Mouse (Mus musculus) myocyte (in vitro differentiated cells): ENCODE measurements around the gene Ago4.

Experiments used
- MYOG ChIP-seq, 3 experiments: IDR thresholded peaks; one replicate each; pipeline ENCODE4 v1.6.1; 2011; ENCODE audit warnings: control low read depth in 2 of 3, low read depth in 2 of 3, mild to moderate bottlenecking in 2 of 3; ENCODE audit not compliant: insufficient read length in 2 of 3, control insufficient read depth in 1 of 3, insufficient read depth in 1 of 3
- POLR2A ChIP-seq: IDR thresholded peaks from one replicate; pipeline ENCODE4 v1.6.1; 2011; ENCODE audit warnings: low read depth, mild to moderate bottlenecking, control low read depth, moderate library complexity; ENCODE audit not compliant: insufficient read length

DNA sequence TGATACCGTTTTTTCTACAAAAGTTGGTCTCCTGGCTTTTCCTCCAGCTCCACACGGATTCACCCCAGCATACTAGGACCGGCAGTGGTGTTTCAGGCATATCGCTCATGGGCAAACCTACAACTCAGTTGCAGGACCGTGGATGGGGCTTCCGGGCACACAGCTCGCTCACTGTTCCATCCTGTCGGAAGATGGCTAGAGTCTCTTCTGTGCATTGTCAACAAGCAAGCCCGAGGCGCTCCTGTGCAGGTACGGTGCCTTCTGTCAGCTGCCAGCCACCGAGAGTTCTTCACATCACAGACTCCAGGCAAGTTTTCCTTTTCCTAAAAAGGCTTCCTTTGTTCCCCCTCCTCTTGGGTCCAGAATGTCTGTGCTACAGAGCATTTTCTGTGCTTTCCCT is 42.5 kb downstream of the Ago4 start:
- TF ChIP-seq POLR2A (no peak), MYOG (IDR thresholded peaks at IDR 0.05; ENCODE audit: control insufficient read depth in 1 of 3, insufficient read depth in 1 of 3, insufficient read length in 2 of 3, low read depth in 2 of 3) (no peak)
